In the genomic region with DNA sequence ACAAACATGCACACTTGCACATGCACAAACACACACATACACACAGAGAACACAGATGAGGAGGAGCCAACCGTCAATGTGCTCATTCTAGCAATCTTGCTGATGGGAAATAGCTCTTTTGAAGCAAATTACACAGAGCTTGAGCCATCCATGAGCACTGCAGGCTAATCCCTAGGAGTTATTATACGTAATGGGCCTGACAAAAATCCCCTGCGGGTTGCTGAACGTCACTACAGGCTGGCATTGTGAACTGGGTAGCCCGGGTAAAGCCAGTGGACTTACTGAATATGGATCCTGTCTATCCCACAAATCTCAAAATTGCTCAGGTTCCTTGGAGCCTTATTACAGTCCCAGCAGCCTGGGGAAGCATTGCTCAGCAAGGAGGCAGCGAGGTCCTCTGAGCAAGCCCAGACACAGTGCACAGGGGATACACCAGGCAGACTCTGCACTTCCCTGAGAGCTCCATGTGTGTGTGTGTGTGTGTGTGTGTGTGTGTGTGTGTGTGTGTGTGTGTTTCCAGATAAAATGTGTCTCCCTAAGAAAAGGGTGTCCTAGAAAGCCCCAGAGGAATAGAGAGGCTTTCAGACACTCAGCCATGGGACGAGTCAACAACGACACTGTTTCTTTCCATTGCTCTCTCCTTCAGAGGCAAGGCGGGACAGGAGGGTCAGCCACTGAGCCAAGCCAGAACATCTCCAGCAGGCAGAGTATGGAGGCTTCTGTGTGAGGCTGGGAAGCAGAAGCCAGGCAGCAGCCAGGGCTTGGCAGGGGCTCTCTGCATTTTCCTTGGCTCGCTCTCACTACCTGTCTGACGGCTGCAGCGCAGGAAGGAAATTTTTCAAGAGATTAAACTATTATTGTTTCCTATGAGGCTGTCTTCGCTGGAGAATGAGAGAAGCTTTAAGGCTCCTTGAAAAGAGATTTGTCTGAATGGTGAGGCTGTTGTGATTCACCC, we compare ENCODE assay signal across 12 mouse cellular contexts.
A peak's percentile ranks its signal among the peaks of the same experiment; 100 is the strongest.
DNase-seq lines count a peak whose midpoint lies in the region; ATAC-seq and TF ChIP-seq lines count a peak whose summit lies in the region.
"Had no signal": no experiment of that assay in that cellular context is flagged by ENCODE, and none has a peak within 500 bp of the region (broad histone marks: within the 10 kb centered on the region; RNA-seq: fewer than 3 reads in every experiment).

No protein-coding gene starts in this region.

- H3K4me3 ChIP-seq in lung, embryonic 14.5 days (ENCODE audit: low read depth, low read length) = no peak overlapping the region
- H3K4me3 ChIP-seq in lung, postnatal 0 days (ENCODE audit: low read depth, low read length) = no peak overlapping the region
- no peak overlapping the region for H3K4me3 ChIP-seq in hindbrain, embryonic 16.5 days (ENCODE audit: low read length)
- H3K4me3 ChIP-seq in stomach, embryonic 15.5 days (replicated peaks) = no peak overlapping the region
- H3K4me3 ChIP-seq: erythroblast, embryonic 14.5 days; kidney, embryonic 15.5 days had no signal

- H3K4me2 ChIP-seq in lung, embryonic 14.5 days = no peak overlapping the region
- H3K4me2 ChIP-seq in lung, postnatal 0 days (replicated peaks; ENCODE audit: low read depth, low read length) = no peak overlapping the region
- H3K4me2 ChIP-seq in hindbrain, embryonic 16.5 days (ENCODE audit: low read length) = no peak overlapping the region
- H3K4me2 ChIP-seq in stomach, embryonic 15.5 days = no peak overlapping the region
- H3K4me2 ChIP-seq: kidney, embryonic 15.5 days had no signal

- DNase-seq in cerebellum, postnatal 25 days = peak; percentile 19 to 39
- no peak for DNase-seq in cerebellum, adult 9-10 months
- DNase-seq in lung, embryonic 14.5 days = no peak
- no peak for DNase-seq in lung, postnatal 0 days (ENCODE audit: low spot score)
- no peak for DNase-seq in thymus, postnatal 14 days
- no peak for DNase-seq in kidney, adult 11 months
- DNase-seq: cerebellum, adult 11-12 months; lung, adult 18-20 months had no signal

- WGBS in lung, embryonic 14.5 days = 60% methylated on average over 13 of the region's 13 CpGs
- WGBS in lung, postnatal 0 days = 64% methylated on average over 13 of the region's 13 CpGs
- WGBS in hindbrain, embryonic 16.5 days = 51% methylated on average over 13 of the region's 13 CpGs
- WGBS in stomach, embryonic 15.5 days = 50% methylated on average over 13 of the region's 13 CpGs

- no peaks in the 10 kb centered on the region for H3K9me3 ChIP-seq in lung, embryonic 14.5 days (ENCODE audit: low read depth, low read length)
- no peaks in the 10 kb centered on the region for H3K9me3 ChIP-seq in lung, postnatal 0 days (ENCODE audit: low read length)
- no peaks in the 10 kb centered on the region for H3K9me3 ChIP-seq in hindbrain, embryonic 16.5 days (ENCODE audit: control insufficient read depth, low read length)
- no peaks in the 10 kb centered on the region for H3K9me3 ChIP-seq in stomach, embryonic 15.5 days
- H3K9me3 ChIP-seq: kidney, embryonic 15.5 days had no signal

- peaks cover 8% of the 10 kb centered on the region; the same call in 1 of the 2 replicates for H3K4me1 ChIP-seq in lung, embryonic 14.5 days (ENCODE audit: insufficient read depth)
- H3K4me1 ChIP-seq in lung, postnatal 0 days (ENCODE audit: insufficient read depth, low read depth, low read length) = no peaks in the 10 kb centered on the region
- H3K4me1 ChIP-seq in hindbrain, embryonic 16.5 days (ENCODE audit: control insufficient read depth, insufficient read depth, low read depth, low read length) = peaks cover 22% of the 10 kb centered on the region
- 0 out of 2 replicates have a peak, but pooled peaks cover 5% of the 10 kb centered on the region for H3K4me1 ChIP-seq in stomach, embryonic 15.5 days

- no peak overlapping the region; the same call in 1 of the 2 replicates for H3K27ac ChIP-seq in lung, embryonic 14.5 days (ENCODE audit: low read depth)
- no peak overlapping the region for H3K27ac ChIP-seq in lung, postnatal 0 days (ENCODE audit: low read length)
- no peak overlapping the region for H3K27ac ChIP-seq in hindbrain, embryonic 16.5 days (ENCODE audit: low read depth, low read length)
- H3K27ac ChIP-seq in stomach, embryonic 15.5 days = peak overlapping the region; percentile 35; the same call in 1 of the 2 replicates
- H3K27ac ChIP-seq: kidney, embryonic 15.5 days had no signal

- H3K27me3 ChIP-seq in lung, embryonic 14.5 days (ENCODE audit: insufficient read depth, low read length) = no peaks in the 10 kb centered on the region
- no peaks in the 10 kb centered on the region for H3K27me3 ChIP-seq in lung, postnatal 0 days (replicated peaks; ENCODE audit: insufficient read depth, low read length)
- no peaks in the 10 kb centered on the region for H3K27me3 ChIP-seq in hindbrain, embryonic 16.5 days (replicated peaks; ENCODE audit: control insufficient read depth, insufficient read depth, low read length)
- peaks cover 8% of the 10 kb centered on the region; the same call in 1 of the 2 replicates for H3K27me3 ChIP-seq in stomach, embryonic 15.5 days (replicated peaks)

- TF ChIP-seq CTCF in lung, embryonic 14.5 days (IDR thresholded peaks at IDR 0.05; ENCODE audit: low read depth) = no peak
- TF ChIP-seq CTCF in lung, postnatal 0 days (IDR thresholded peaks at IDR 0.05) = no peak

- 0 out of 2 replicates have a peak, but pooled peaks have one; percentile 42 for ATAC-seq in lung, embryonic 14.5 days (ENCODE audit: insufficient read depth)
- ATAC-seq in lung, postnatal 0 days = no peak
- peak; percentile 63; the same call in 1 of the 2 replicates for ATAC-seq in hindbrain, embryonic 16.5 days
- ATAC-seq in stomach, embryonic 15.5 days (ENCODE audit: insufficient read depth, low FRiP score, low read depth) = no peak

- H3K9ac ChIP-seq in lung, embryonic 14.5 days = no peak overlapping the region
- no peak overlapping the region for H3K9ac ChIP-seq in lung, postnatal 0 days (replicated peaks; ENCODE audit: low read depth)
- no peak overlapping the region for H3K9ac ChIP-seq in hindbrain, embryonic 16.5 days (ENCODE audit: low read depth, low read length)
- no peak overlapping the region for H3K9ac ChIP-seq in stomach, embryonic 15.5 days
- H3K9ac ChIP-seq: kidney, embryonic 15.5 days had no signal

- H3K36me3 ChIP-seq in lung, embryonic 14.5 days (ENCODE audit: insufficient read depth) = no peaks in the 10 kb centered on the region
- H3K36me3 ChIP-seq in lung, postnatal 0 days (ENCODE audit: insufficient read depth, low read length) = no peaks in the 10 kb centered on the region
- H3K36me3 ChIP-seq in hindbrain, embryonic 16.5 days (ENCODE audit: control insufficient read depth, insufficient read depth, low read length) = no peaks in the 10 kb centered on the region
- H3K36me3 ChIP-seq in stomach, embryonic 15.5 days = no peaks in the 10 kb centered on the region
- H3K36me3 ChIP-seq: kidney, embryonic 15.5 days had no signal

- TF ChIP-seq EP300 in lung, postnatal 0 days (IDR thresholded peaks at IDR 0.05) = no peak

Comparison
In these comparisons a context has a peak if more than half of its experiments do, and no peak if none do; other contexts are left out.
1. DNase-seq: peak in cerebellum, postnatal 25 days (2 of 2); none in cerebellum, adult 9-10 months (single experiment), lung, embryonic 14.5 days (single experiment), lung, postnatal 0 days (single experiment), thymus, postnatal 14 days (single experiment) and kidney, adult 11 months (single experiment).
2. ATAC-seq: peak in lung, embryonic 14.5 days (single experiment) and hindbrain, embryonic 16.5 days (single experiment); none in lung, postnatal 0 days (single experiment) and stomach, embryonic 15.5 days (single experiment).